Mouse (Mus musculus) bone marrow macrophage, adult 2 months (primary cell): ENCODE measurements around the gene Ttc28.

Experiments
- CTCF ChIP-seq: IDR thresholded peaks from 2 replicates; pipeline ENCODE4 v1.5.1; 2012; ENCODE audit warnings: low read depth, mild to moderate bottlenecking, low read length, moderate library complexity
- POLR2A ChIP-seq: IDR thresholded peaks from 2 replicates; pipeline ENCODE4 v1.6.1; 2012; ENCODE audit warnings: mild to moderate bottlenecking, low read depth, low read length, borderline replicate concordance

- no peak for TF ChIP-seq CTCF
- no peak for TF ChIP-seq POLR2A
Measured at GRCm38 (mm10) chr5:111252147-111252546, 372.5 kb downstream of the Ttc28 start.
